Mouse (Mus musculus) lung, postnatal 0 days (tissue): ENCODE data around the gene Mrps9.

Experiments
- CTCF ChIP-seq: IDR thresholded peaks from 2 replicates; pipeline ENCODE4 v1.5.1; 2016; ENCODE audit warnings: antibody characterized with exemption, mild to moderate bottlenecking
- EP300 ChIP-seq: IDR thresholded peaks from 2 replicates; pipeline ENCODE4 v1.6.1; 2016; ENCODE audit warnings: antibody characterized with exemption, mild to moderate bottlenecking, control low read depth

DNA sequence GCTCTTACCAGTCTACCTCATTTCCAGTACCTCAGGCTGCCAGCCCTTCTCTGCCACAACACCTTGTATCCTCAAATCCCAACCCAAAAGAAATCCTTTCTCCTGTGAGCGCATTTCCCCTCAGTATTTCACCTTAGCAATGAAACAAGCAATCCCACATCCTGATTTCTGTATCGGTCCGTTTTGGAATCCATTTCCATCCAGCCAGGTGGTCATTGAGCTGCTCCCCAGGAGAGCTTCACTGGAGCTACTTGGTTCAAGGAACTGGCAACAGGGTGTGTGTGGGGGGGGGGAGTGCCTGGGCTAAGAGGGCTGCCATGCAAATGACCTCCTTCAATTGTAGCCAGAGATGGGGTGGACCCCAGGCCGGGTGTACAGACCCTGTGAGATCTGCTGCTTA is 56.1 kb downstream of the Mrps9 start:
- no peak for TF ChIP-seq CTCF
- TF ChIP-seq EP300 = no peak
